Mouse (Mus musculus): ENCODE measurements around the gene Sipa1l1.
"Not testable (repeated sequence)": the region's sequence is repeated elsewhere in the genome, so short reads cannot be mapped to it uniquely, and the experiment has no call there.

Gene Sipa1l1

DNA sequence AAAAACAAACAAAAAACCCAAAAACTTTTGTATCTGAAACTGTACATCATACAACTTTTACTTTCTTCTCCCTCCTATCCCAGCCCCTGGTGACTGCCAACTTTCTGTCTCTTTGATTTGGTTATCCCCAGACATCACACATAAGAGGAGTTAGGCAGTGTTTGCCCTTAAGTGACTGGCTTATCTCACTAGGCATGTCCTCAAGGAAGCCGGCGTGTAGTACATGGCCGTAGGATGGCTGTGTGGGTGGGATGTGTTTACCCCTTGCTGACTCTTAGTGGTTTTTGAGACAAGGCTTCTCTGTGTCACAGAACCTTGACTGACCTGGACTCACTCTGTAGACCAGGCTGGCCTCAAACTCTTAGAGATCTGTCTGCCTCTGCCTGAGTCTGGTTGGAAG lies 6.6 kb downstream of the Sipa1l1 start:
- DNase-seq (ENCODE audit: low spot score) = no peak

DNA sequence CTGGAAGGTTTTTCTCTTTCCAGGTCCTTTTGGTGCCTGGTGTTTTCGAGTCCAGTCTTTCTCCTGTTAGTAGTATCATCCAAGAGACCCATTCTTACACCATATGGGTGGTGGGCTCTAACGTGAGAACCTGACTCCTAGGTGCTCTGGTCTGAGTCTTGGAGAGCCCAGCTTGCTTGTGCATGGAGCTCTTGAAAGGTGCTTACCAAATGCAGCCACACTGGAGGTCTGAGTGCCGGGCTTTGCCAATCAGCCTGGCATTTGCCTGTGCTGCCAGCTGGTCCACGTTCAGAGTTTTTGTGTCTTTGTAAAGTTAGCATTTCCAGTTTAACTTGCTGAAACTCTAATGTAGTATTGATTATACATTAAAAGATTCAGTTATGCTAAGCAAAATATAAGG lies 9.5 kb downstream of the Sipa1l1 start:
- DNase-seq (ENCODE audit: low spot score) = no peak

DNA sequence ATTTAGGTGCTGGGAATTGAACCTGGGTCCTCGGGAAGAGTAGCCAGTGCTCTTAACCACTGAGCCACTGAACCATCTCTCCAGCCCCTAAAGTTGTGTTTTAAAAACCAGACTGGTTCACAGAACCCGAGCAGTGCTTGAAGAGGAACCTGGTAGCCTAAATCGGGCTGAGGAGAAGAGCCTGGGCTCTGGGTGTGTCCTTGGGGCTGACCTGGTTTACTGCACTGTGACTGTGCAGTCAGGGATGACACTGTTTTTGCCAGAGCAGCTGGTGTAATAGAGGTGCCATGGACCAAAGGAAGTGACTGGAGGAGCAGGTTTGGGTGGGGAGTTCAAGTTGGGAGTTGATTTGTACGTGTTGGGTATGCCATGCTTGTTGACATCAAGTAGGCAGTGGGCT lies 10.5 kb downstream of the Sipa1l1 start:
- DNase-seq (ENCODE audit: low spot score) = no peak

DNA sequence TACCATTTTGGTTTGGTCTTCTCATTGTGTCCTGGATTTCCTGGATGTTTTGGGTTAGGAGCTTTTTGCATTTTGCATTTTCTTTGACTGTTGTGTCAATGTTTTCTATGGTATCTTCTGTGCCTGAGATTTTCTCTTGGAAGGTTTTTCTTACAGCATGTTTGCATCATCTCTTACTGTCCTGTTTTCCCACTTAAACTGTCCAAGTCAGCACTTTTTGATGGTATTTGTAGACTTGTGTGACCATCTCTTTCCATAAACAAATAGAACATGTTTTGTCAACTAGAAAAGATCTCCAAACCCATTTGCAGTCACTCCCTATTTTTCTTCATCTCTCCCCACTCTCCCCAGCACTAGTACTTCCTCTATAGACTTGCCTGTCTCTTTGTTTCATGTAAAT lies 17.0 kb downstream of the Sipa1l1 start:
- not testable (repeated sequence) for DNase-seq (ENCODE audit: low spot score)

DNA sequence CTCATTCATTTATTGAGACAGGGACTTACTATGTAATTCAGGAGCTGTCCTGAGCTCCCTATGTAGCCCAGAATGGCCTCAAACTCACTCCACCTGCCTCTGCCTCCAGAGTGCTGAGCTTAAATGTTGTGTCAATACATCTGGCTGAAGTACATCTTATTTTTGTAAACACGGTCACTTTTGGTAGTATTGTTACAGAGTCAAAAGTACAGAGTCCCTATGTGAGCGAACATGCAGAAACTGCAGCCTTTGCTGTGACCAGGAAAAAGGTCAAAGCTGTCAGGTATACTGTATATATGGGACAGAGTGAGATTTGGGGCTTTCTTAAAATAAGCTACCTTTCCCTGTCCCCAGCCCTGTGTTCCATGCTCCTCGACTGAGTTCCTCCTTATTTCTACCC lies 17.6 kb downstream of the Sipa1l1 start:
- DNase-seq (ENCODE audit: low spot score) = no peak

DNA sequence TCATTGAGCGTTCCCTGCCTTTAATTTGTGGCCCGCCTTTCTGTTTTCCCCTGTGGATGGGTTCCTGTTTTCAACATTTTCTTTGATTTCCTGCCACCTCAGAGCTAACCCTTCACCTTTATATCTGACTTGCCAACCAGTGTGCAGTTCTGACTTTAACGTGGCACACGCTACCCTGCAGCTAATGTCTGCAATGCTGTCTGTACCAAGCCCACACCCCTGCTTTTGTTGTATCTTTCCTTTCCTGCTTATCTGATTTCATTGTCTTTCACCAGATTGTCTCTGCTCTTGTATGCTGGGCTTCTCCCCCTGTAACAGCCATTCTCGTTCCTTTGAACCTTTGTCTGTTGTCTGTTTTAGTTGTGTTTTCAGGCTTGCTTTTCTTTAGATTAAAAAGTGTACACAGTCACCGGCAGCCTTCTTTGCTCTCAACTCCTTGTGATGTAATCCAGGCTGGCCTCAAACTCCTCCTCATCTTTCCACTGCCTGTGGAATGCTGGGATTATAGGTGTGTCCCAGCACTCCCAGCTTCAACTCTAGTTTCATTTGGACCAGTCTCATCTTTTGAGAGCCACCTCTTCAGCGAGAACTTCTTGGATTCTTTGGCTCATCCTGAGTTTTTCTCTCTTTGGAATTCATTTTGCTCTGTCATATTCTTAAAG lies 18.2 kb downstream of the Sipa1l1 start:
- DNase-seq (ENCODE audit: low spot score) = no peak

DNA sequence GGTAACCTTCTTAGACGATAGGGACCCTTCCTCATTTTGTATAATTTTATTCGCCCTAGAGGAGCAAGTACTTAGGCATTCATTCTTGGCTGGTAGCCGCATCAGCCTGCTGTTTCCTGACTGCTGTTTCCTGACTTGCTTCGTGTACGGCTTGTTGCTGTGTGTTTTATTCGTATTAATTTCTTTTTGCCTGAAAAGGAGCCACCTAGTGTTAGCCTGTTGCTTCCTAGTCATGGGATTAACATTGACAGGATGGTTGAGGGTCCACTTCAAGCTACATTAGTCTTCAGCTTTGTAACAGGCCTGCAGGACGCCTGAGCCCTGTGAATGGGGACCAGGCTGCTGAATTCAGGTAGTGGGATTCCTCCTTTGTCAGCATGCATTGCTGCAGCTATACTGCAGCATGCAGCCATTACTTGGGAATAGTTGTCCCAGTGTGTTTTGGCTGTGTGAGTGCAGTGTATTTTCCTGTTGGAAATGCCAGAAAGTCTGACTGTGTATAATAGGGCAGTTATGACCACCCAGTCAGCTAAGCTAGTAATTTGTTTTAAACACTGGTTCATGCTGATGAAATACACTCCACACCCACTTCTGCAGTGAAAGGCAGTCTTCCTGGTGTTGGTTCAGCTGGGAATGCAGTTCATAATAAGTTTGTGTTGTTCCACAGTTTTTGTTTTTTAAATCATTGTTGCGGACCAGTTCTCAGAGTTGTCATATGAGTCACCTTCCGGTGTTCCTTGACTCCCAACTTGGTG lies 19.4 kb downstream of the Sipa1l1 start:
- DNase-seq (ENCODE audit: low spot score) = no peak

DNA sequence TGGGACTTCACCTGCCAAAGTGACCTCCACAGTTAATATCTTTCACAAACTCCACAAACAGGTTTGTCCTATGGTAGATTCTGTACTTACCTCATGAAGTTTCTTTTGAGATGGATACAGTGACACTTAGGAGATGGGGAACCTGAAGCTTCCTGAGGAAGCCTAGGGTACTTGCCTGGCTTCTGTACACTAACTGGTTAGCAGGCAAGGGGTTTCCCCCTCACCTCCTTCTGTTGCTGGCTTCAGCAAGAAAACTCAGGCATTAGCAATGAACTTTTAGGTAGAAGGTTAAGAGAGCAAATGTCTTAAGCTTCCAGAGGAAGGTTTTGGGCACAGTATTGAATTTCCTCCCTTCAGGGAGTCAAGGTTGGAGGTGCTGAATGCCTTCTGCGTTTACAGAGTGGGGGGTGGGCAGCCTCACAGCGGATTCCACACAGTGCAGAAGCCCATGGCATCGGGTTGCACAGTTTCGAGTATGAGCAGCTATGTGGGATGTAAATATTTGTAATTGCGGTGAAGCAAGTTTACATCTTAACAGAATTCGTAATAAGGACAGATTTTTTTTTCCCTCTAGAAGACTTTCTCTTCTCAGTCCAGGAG lies 20.1 kb downstream of the Sipa1l1 start:
- no peak for DNase-seq (ENCODE audit: low spot score)

DNA sequence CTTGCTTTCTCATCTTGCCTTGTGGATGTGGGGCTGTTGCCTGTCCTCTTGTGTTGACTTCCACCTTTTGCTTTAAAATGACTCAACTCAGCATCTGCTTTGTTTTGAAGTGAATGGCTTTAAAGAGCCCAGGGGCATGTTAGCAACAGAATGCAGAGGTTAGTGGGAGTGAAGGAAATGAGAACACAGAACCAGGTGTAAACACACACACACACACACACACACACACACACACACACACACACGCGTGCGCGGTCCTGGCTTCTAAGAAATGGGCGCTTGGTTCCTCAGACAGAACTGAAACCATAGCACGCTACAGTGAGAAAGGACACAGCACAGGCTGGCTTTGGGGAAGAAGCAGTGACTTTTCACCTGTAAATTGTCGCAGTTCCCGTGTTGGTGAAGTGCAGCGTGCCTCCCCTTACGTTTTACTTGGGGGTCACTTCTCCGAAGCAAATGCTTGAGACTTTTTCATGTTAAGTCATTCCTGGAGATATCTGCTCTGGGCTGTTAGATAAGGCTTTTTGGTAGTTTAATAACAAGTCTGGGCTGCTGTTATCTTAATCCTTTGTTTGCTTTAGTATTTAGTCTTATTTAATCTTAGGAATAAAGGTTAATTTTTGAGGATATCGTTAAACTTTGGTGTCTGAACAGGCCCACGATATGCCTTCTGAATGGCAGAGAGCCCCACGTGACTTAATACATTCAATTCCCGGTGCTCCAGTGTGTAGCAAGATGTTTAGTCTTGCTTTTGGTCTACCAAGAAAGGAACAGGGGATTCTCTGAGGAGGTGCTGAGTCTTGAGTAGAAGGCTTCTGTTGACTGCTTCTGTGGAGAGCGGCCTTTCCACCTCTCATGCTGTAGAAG lies 20.8 kb downstream of the Sipa1l1 start:
- no peak for DNase-seq (ENCODE audit: low spot score)

DNA sequence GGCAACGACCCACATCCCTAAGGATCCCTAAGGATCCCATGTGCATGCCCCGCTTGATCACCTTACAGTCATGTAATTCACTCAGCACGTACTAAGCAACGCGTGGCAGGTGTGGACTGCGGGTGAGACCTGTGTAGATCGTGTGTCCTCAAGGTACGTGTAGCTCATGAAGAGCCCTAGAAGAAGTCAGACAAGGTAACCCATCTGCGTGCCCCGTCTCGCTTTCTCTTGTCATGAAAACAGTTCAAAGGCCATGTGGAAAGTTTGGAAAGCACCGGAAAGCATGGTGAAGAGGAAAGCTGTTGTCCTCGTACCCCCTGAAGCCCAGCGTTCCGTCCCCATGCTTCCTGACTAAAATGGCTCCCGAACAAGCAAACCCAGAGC lies 21.5 kb downstream of the Sipa1l1 start:
- DNase-seq (ENCODE audit: low spot score) = no peak

DNA sequence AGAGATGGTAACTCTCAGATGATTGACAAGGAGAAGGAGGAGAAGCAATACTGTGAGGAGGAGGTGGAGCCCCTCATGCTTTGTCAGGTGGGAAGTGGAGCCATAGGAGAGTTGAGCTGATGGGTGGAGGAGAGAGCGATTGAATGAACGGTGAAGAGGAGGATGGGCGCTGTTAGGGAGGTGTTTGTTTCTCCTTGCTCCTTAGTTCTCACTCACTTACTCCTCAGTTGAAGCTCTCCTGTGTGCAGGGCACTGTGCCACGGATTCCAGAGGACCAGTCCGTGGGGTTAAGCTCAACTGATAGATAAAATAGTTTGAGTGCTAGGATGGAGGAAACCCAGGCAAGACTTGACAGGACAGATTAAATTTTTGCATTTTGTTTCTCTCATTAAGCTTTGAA lies 22.6 kb downstream of the Sipa1l1 start:
- no peak for DNase-seq (ENCODE audit: low spot score)

DNA sequence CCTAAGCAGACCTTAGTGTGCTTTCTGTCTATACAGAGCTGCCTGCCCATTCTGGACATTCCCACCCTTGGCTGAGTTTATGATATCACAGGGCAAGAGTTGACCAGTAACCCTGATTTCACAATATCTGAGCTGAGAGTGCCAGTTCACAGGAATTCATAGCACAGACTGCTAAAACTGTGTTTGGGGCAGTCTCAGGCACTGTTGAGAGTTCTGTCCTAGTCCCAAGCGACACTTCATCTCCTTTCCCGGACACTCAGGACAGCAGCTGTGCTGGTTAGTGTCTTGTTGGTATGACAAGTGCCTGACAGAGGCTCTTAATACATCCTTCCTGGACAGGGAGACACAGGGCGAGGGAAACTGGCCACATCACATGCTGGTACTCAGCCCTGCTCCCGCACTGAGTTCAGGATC lies 23.5 kb downstream of the Sipa1l1 start:
- DNase-seq (ENCODE audit: low spot score) = no peak

DNA sequence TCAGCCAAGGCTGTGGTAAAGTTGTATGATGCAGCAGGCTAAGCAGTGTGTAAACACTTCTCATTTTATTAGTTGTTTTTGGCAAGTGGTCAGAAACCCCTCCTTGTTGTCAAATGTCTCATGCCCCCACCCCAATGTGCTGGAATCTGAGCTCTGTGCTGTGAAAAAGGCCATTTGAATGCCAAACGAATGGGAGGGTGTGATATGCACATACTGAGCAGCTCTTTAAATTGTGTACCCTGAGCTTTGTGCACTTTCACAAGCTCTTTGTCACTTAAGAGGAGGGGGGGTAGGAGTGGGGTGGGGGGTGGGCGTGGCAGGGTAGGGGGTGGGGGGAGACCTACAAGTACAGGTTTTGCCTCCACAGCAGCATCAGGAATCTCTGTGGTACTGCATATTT lies 24.4 kb downstream of the Sipa1l1 start:
- DNase-seq (ENCODE audit: low spot score) = no peak

DNA sequence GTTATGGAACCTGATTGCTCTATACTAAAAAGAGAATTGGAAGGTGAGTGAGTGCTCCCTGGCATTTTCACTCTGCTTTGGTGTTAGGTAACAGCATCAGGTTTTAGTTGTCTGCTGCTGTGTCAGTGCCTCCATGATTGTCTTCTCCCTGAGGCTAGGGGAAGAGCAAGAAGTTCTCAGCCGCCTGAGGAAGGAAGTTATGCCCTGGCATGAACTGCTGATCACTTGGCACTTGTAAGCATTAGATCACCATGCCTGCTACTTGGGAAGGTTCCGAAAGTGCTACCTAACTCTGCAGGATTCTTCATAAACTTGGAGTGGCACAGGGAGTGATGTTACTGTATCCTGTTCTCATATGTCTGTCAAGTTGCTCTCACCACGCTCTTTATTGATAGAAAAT lies 25.8 kb downstream of the Sipa1l1 start:
- no peak for DNase-seq (ENCODE audit: low spot score)

DNA sequence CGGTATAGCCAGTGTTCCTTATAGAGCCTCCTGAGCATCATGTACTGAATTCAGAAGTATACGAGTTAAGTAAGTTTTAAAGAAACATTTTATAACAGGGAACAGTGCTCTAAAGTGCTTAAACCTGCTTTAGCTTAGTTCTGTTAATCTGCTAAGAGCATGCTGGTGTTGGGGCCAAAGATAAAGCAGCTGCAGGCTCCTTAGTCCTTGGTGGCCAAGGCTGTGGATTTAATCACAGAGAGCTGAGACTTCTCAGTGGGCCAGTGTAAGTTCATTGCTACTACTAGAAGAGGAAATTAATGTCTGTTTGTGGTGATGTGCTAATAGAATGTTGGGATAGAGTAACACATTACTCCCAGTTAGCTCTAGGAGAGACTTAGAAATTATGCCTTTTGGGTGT lies 27.1 kb downstream of the Sipa1l1 start:
- DNase-seq (ENCODE audit: low spot score) = no peak

DNA sequence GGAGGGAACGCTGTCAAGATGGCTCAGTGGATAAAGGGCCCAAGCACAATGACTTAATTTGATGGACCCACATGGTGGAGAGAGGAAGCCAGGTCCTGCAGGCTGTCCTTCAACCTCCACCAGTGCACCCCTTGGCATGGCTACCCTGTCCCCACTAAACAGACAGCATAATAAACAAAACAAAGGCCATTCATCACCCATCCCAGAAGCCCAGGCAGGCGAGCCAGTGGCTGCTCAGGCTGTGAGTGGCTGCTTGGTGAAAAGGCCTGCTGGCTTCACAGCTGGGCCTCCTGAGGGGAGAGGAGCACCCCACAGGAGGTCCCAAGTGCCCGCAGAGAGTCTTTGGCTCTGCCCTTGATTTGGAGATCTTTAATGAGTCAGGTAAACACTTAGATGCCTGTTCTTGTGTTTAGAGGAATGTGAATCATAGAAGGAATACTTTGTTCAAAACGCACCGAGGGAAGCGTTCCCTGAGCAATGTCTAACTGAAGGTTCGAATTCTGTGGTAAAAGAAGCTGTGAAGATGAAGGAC lies 27.6 kb downstream of the Sipa1l1 start:
- DNase-seq (ENCODE audit: low spot score) = no peak

DNA sequence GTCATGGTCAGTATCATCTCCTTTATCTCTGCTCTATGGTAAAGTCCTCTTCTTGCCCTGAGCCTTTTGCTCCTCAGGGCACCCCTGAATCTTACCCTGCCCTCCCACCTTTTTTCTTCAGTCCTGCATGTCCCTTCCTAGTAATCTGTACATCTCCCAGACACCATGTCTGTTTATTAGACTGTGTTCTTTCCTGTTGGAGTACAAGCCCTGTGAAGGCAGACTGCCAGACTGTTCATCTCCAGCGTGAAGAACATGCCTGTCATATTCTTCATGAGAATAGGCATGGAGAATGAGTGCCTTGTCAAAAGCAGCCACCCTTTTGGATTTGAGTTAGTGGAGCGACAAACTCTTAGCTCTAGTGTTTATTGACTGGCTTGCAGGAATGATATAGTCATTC lies 28.1 kb downstream of the Sipa1l1 start:
- no peak for DNase-seq (ENCODE audit: low spot score)

DNA sequence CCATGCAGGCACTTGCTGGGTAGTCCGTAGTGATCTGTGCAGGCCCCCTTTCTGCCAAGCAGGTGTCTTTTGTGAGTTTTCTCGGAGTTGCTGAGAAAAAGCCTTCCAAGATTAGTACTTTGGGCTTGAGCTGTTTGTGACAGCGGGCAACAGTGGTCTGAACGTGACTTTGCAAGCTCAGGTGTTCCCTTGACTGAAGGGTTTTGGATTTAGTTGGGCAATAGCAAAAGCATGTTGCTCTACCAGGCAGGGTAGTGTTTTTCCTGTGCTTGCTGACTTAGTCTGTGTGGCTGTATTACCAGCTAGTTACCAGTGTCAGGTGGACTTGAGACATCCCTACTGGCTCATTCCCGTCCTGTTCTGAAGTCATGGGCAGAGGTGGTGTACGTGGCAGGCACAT lies 30.2 kb downstream of the Sipa1l1 start:
- no peak for DNase-seq (ENCODE audit: low spot score)

DNA sequence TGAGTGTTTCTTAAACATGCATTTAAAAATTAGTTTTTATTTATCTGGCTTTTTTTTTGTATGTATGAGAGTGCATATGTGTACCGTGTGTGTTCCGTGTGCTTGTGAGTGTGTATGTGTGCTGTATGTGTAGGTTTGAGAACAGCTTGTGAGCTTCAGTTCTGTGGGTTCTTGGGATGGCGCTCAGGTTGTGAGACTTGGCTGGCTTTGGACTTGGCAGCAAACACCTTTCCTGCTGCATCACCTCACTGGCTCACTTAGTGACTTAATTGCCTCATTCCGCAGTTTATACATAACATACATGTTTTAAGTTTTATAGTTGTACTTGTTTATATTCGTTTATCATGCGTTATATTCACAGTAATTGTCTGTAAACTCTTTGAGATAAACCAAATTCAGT lies 35.0 kb downstream of the Sipa1l1 start:
- no peak for DNase-seq (ENCODE audit: low spot score)

DNA sequence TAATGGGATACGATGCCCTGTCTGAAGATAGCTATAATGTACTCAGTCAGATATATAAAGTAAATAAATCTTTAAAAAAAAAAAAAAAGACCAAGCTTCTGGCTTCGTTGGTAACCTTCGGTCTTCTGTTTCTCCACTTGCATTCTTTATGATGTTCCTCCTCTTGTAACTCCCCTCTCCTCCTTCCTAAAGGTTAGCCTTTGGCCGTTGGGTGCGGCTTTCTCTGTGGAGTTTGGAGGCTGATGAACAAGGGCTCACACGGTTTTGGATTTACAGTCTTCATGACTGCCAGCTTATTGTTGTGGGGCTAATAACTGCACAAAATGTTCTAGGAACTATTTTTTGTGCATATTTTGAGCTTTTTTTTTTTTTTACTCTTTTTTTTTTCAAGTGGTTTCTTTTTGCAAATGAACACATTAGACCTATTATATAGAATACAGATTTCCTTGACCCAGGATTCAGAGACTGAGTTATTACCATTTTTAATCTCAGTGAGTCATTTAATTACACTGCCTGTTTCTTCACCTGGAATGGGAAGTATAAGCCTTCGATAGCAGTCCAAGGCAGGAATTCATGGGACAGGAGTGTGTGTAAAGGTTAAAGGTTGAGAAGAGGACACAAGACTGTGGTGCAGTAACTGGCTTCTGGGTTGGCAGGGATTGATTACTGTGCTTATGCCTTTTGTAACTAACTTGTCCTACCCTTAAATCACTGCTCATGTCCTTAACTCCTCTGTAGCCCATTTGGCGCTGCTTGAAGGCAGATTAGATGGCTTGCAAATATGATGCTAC lies 37.9 kb downstream of the Sipa1l1 start:
- no peak for DNase-seq (ENCODE audit: low spot score)

DNA sequence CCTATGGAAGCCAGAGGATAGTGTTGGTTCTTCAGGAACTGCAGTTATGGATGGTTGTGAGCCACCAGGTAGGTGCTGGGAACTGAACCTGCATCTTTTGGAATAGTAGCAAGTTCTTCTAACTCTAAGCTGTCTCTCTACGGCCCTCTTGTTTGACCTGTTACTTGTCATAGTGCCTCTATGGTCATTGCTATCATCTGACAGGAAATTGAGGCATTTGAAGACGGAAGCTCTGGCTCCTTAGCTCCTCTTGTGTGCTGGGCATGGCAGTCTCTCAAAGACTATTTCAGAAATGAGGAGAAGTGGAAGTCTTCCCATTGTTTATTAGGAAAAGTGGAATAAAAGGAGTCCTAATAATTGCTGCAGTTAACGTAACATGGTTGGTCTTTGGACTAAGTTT lies 38.9 kb downstream of the Sipa1l1 start:
- DNase-seq (ENCODE audit: low spot score) = no peak

DNA sequence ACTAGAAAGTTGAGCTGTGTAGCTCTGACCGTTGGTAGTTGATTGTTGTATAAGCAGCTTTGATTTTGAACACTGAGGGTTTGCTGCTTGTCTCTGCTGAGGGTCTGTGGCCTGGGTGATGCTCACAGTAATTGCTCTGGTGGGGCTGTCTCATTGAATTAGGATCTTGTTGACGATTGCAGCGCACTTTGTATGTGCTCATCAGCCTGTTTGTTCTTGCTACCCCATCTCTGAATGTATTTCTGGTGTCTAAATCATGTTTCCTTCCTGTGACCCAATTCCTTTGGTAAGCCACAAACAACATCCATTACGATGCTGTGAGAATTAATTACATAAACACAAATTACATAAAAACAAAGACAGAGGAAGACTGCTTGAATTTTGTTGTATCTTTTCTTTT lies 39.5 kb downstream of the Sipa1l1 start:
- no peak for DNase-seq (ENCODE audit: low spot score)

Measured in c-Kit-positive CD71-positive TER-119-positive erythroid progenitor cells, embryonic 14.5 days (primary cell).